13 mouse cellular contexts compared by ENCODE assay signal in the genomic region with DNA sequence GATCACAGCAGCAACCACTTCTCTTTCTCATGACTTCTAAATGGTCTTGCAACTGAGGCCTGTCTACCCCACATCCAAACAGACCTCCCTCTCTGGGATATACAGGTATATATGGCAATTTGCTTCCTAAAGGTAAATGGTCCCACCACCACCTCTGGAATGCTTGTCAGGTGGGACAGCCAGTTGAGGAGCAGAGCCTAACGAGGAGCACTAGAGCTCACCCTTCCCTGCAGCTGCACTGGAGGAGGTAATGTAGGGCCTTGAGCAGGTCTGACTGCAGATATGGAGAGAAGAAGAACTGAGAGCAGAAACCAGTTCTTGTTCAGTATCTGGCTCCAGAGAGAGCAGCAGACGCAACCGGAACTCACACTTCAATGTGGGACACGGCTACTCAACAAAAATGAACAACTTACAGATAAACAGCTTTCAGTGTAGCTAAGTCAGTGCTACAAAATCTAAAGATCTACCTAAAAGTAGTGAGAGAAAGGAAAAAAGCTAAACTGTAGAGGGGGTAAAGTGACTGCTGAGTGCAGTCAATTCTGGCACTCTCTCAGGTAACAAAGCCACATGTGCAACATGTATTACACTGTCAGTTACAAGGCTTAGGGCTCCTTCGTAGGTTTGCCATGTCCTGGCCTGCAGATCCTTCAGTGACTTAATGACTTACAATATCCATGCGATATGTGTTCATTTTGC. TPM values are rescaled to one million over a fixed set of nuclear protein-coding genes. Genes with fewer than 3 reads are reported as not detected.
DNase-seq lines count a peak whose midpoint lies in the region; ATAC-seq and TF ChIP-seq lines count a peak whose summit lies in the region.
"Had no signal": no experiment of that assay in that cellular context is flagged by ENCODE, and none has a peak within 500 bp of the region (broad histone marks: within the 10 kb centered on the region; RNA-seq: fewer than 3 reads in every experiment).

No protein-coding gene starts in this region.

- TF ChIP-seq CTCF in gastrocnemius, adult 2 months (IDR thresholded peaks at IDR 0.05), result no peak
- no peak for TF ChIP-seq CTCF in liver, adult 2 months (IDR thresholded peaks at IDR 0.05; ENCODE audit: low read depth, low read length)
- TF ChIP-seq CTCF in small intestine, adult 2 months (IDR thresholded peaks at IDR 0.05; ENCODE audit: extremely low read depth, insufficient read length, insufficient replicate concordance, low read depth, low read length), result no peak

- intact Hi-C loops in gastrocnemius, adult 2 months (cut with DNase I), result no loop called here

- ATAC-seq in liver, embryonic 12.5 days, result no peak

- no peak overlapping the region for H3K4me3 ChIP-seq in gastrocnemius, adult 2 months
- no peak overlapping the region for H3K4me3 ChIP-seq in liver, adult 2 months (ENCODE audit: insufficient read depth, low read depth, low read length)
- no peak overlapping the region for H3K4me3 ChIP-seq in liver, embryonic 12.5 days
- no peak overlapping the region for H3K4me3 ChIP-seq in small intestine, adult 2 months (ENCODE audit: low read depth, low read length)
- H3K4me3 ChIP-seq: myocyte had no signal

- peak overlapping the region; percentile 72 for H3K27ac ChIP-seq in gastrocnemius, adult 2 months
- peak overlapping the region; percentile 7 for H3K27ac ChIP-seq in liver, adult 2 months (replicated peaks; ENCODE audit: insufficient read depth, low read depth, low read length)
- peak overlapping the region; percentile 68 for H3K27ac ChIP-seq in liver, embryonic 12.5 days
- H3K27ac ChIP-seq in small intestine, adult 2 months (ENCODE audit: insufficient read depth, low read depth, low read length), result peak overlapping the region; percentile 48; the same call in 1 of the 2 replicates

- H3K27me3 ChIP-seq in liver, adult 2 months (ENCODE audit: control insufficient read depth, insufficient read depth, low read length), result no peaks in the 10 kb centered on the region
- no peaks in the 10 kb centered on the region for H3K27me3 ChIP-seq in liver, embryonic 12.5 days (replicated peaks)
- H3K27me3 ChIP-seq in small intestine, adult 2 months (ENCODE audit: control insufficient read depth, insufficient read depth, low read length), result no peaks in the 10 kb centered on the region

- peaks cover 44% of the 10 kb centered on the region for H3K4me1 ChIP-seq in liver, adult 2 months (ENCODE audit: control insufficient read depth, insufficient read depth, low read length)
- peaks cover 71% of the 10 kb centered on the region for H3K4me1 ChIP-seq in liver, embryonic 12.5 days
- no peaks in the 10 kb centered on the region for H3K4me1 ChIP-seq in small intestine, adult 2 months (ENCODE audit: control insufficient read depth, insufficient read depth, insufficient read length, low read length)

- H3K36me3 ChIP-seq in liver, adult 2 months (ENCODE audit: control insufficient read depth, insufficient read depth, low read length), result no peaks in the 10 kb centered on the region
- H3K36me3 ChIP-seq in liver, embryonic 12.5 days, result no peaks in the 10 kb centered on the region
- H3K36me3 ChIP-seq in small intestine, adult 2 months (ENCODE audit: control insufficient read depth, insufficient read depth, low read length), result no peaks in the 10 kb centered on the region

- H3K9ac ChIP-seq in liver, adult 2 months (ENCODE audit: low read depth, low read length), result no peak overlapping the region
- H3K9ac ChIP-seq in liver, embryonic 12.5 days, result peak overlapping the region; percentile 18; the same call in 1 of the 2 replicates

- peaks cover 48% of the 10 kb centered on the region for H3K79me2 ChIP-seq in liver, adult 2 months (ENCODE audit: control insufficient read depth, insufficient read depth, low read length)

- no peak for TF ChIP-seq POLR2A in liver, adult 2 months (IDR thresholded peaks at IDR 0.05; ENCODE audit: extremely low read depth, insufficient read depth, low read length)
- no peak for TF ChIP-seq POLR2A in small intestine, adult 2 months (IDR thresholded peaks at IDR 0.05; ENCODE audit: low read depth, low read length)

- no peak for DNase-seq in gastrocnemius, adult 2 months
- no peak for DNase-seq in gastrocnemius, postnatal 4 days (ENCODE audit: low spot score in 2 of 2)
- no peak for DNase-seq in liver, adult 2 months (ENCODE audit: extremely low read depth, low read depth, low spot score)
- no peak for DNase-seq in liver
- DNase-seq in cerebellum, adult 11-12 months, result no peak
- DNase-seq in urinary bladder, postnatal 10 days (ENCODE audit: low spot score), result no peak
- DNase-seq: gastrocnemius, postnatal 14 days; heart, postnatal 36 days; lung, postnatal 36 days; thymus, postnatal 14 days had no signal

- no peak overlapping the region for H3K4me2 ChIP-seq in liver, embryonic 12.5 days

- H3K9me3 ChIP-seq in liver, embryonic 12.5 days (replicated peaks), result no peaks in the 10 kb centered on the region

- WGBS in liver, adult 2 months, result 71% methylated on average over 6 of the region's 6 CpGs
- WGBS in liver, embryonic 12.5 days (ENCODE audit: insufficient replicate concordance), result 56% methylated on average over 6 of the region's 6 CpGs
- 77% methylated on average over 6 of the region's 6 CpGs for WGBS in small intestine, adult 2 months

RNA-seq across cellular contexts. Expression of a gene that starts 21.8 kb away (rescaled TPM):
- total RNA-seq in gastrocnemius, adult 2 months (2021), result 10 to 100 TPM; 35.3 to 37.0 TPM
- 10 to 100 TPM; 63.1 to 64.5 TPM for total RNA-seq in gastrocnemius, postnatal 4 days (2021)
- total RNA-seq in liver, adult 2 months (2014; rRNA removed), result 25.1 and 38.6 TPM in 2 replicates
- polyA plus RNA-seq in liver, adult 2 months (2012; rRNA removed), result 23.8 and 25.9 TPM in 2 replicates
- polyA plus RNA-seq in liver, embryonic 12.5 days (2016; fragmentation: Nextera tagmentation; extraction: Ambion mirVana), result 36.1 and 37.7 TPM in 2 replicates
- 5.3 and 9.8 TPM in 2 replicates for polyA plus RNA-seq in small intestine, adult 2 months (2012; rRNA removed)

RNA-seq across cellular contexts. Expression of a gene that starts 40.7 kb away (rescaled TPM):
- 10 to 100 TPM in 1 of 2 experiments, 1 to 10 TPM in 1; 9.3 to 10.1 TPM for total RNA-seq in gastrocnemius, adult 2 months (2021)
- total RNA-seq in gastrocnemius, postnatal 4 days (2021), result 10 to 100 TPM; 19.1 to 22.9 TPM
- total RNA-seq in liver, adult 2 months (2014; rRNA removed), result 11.1 and 11.2 TPM in 2 replicates
- polyA plus RNA-seq in liver, adult 2 months (2012; rRNA removed), result 8.7 and 13.4 TPM in 2 replicates
- polyA plus RNA-seq in liver, embryonic 12.5 days (2016; fragmentation: Nextera tagmentation; extraction: Ambion mirVana), result 78.8 and 79.3 TPM in 2 replicates
- 6.4 and 14.7 TPM in 2 replicates for polyA plus RNA-seq in small intestine, adult 2 months (2012; rRNA removed)

Comparison
In these comparisons a context has a peak if more than half of its experiments do, and no peak if none do; other contexts are left out.
1. H3K27ac ChIP-seq: peak in every context shown above with its lines; median percentile 72 in gastrocnemius, adult 2 months; 68 in liver, embryonic 12.5 days; 48 in small intestine, adult 2 months; 7 in liver, adult 2 months.